Mouse (Mus musculus) hindbrain, embryonic 15.5 days (tissue): Measurements from ENCODE around the gene Pdia5. TPM values are rescaled to one million over a fixed set of nuclear protein-coding genes. Genes with fewer than 3 reads are reported as not detected.
A peak's percentile ranks its signal among the peaks of the same experiment; 100 is the strongest.

ENCODE experiments used
- ATAC-seq: fragments of 200-750 bp; cut with Nextera tagmentation; 2 replicates; pipeline ENCODE4 v1.8.0; 2017; ENCODE audit warnings: low read depth, moderate number of reproducible peaks, moderate TSS enrichment; ENCODE audit not compliant: low FRiP score
- H3K27ac ChIP-seq: fragments of 300-500 bp; sonication (generic); replicated peaks from 2 replicates; pipeline ENCODE4 v1.5.1; 2015; ENCODE audit warnings: mild to moderate bottlenecking, inconsistent platforms
- H3K27me3 ChIP-seq: fragments of 300-500 bp; sonication (generic); 2 replicates; pipeline ENCODE4 v1.6.1; 2015; ENCODE audit warnings: control low read depth, inconsistent platforms
- H3K36me3 ChIP-seq: fragments of 300-500 bp; sonication (generic); 2 replicates; pipeline ENCODE4 v1.6.1; 2015; ENCODE audit warnings: control low read depth, inconsistent platforms
- H3K4me1 ChIP-seq: fragments of 300-500 bp; sonication (generic); replicated peaks from 2 replicates; pipeline ENCODE4 v1.6.1; 2015; ENCODE audit warnings: control low read depth, inconsistent platforms
- H3K4me2 ChIP-seq: fragments of 300-500 bp; sonication (generic); 2 replicates; pipeline ENCODE4 v1.6.1; 2015; ENCODE audit warnings: moderate library complexity, mild to moderate bottlenecking, inconsistent platforms
- H3K4me3 ChIP-seq: fragments of 300-500 bp; sonication (generic); 2 replicates; pipeline ENCODE4 v1.5.1; 2015; ENCODE audit warnings: mild to moderate bottlenecking, inconsistent platforms
- H3K9ac ChIP-seq: fragments of 300-500 bp; sonication (generic); 2 replicates; pipeline ENCODE4 v1.6.1; 2015; ENCODE audit warnings: inconsistent platforms
- H3K9me3 ChIP-seq: fragments of 300-500 bp; sonication (generic); 2 replicates; pipeline ENCODE4 v1.6.1; 2016; ENCODE audit warnings: control low read depth, inconsistent platforms
- WGBS: fragments of 180-500 bp; shearing (Covaris S2); methylation state at CpG from one replicate; pipeline ENCODE4 v1.1.7; 2015; 5-methylcytosine and 5-hydroxymethylcytosine counted together
- polyA plus RNA-seq: library from polyadenylated mRNA; unstranded; fragments of >200 nt; fragmentation: Nextera tagmentation; extraction: Ambion mirVana; gene quantifications from 2 replicates; pipeline ENCODE4 v1.2.1, GENCODE M21; 2015

The Pdia5 gene
- 14.5 and 14.6 TPM in 2 replicates for polyA plus RNA-seq

DNA sequence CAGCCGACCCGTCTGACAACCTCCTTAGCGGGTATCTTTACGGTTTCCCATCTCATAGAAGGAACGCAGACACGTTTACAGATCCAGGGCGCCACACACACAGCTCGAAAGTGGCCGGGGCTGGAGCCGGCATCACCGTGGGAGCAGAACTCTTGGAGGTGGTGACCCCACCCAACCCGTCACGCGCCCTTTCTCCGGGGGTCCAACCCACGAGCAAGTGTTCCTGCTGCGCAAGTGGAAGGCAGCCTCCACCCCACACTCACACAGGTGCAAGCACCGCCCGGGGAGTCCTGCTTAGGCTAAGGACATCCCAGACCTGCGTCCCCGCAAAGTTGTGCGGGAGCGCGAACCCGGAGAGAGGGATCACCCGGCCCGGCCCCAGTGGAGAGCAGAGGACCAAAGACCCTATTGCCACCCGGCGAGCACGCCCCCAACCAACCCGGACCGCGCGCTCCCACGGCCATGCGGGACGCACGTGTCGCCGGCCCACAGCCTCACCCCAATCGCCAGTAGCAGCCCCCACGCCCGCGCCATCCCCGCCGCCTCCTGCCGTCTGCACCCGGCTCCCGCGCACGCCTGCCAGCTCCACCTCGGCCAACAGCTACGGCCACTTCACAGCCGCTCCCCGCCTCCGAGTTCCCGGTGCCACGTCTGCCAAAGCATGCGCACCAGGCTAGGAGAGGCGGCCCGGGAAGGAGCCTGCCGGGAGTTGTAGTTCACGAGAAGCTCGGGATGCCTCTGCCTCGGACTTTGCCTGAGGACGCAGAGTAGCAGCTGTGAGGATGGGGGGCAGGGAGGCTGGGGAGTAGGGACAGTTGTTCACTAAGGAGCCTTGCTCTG lies at the start of gene Pdia5:
Pdia5 (minus strand) TSS at position 643 of the 840 bp plus-strand sequence.
- under 1% methylated on average over 52 of the region's 66 CpGs for WGBS
- H3K27ac ChIP-seq: 0 out of 2 replicates have a peak within 1 kb of the TSS, but pooled peaks have one; percentile 17
- peak; percentile 95 for ATAC-seq

DNA sequence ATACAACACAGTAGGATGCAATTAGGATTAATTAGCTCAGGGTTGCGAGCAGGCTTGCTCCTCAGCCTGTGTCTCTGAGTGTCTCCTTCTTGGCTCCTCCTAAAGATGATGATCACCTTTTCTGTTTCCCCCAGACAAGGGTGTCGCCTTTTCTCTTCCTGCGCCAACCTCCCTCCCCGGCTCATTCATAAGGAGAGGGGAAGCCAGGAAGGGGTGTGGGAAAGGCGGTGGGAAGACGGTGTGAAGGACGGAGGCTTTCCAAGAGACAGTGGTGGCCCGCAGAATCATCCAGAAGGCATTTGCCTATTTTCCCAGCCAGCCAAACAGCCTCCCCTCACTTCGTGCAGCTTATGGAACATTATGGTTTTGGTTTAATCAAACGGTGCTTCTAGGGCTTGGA lies 48.4 kb upstream of the Pdia5 start:
- no peak overlapping the region for H3K4me3 ChIP-seq
- no peak overlapping the region for H3K27ac ChIP-seq
- H3K4me1 ChIP-seq: peaks cover 29% of the 10 kb centered on the region
- H3K9me3 ChIP-seq: no peaks in the 10 kb centered on the region
- no peaks in the 10 kb centered on the region for H3K27me3 ChIP-seq
- no peaks in the 10 kb centered on the region for H3K36me3 ChIP-seq
- 64% methylated on average over 10 of the region's 10 CpGs for WGBS
- H3K9ac ChIP-seq: no peak overlapping the region
- ATAC-seq: no peak
- H3K4me2 ChIP-seq: no peak overlapping the region

More for the DNA sequence above, at the start of gene Pdia5:
- peak within 1 kb of the TSS; percentile 86 for H3K4me2 ChIP-seq
- H3K27me3 ChIP-seq: no peaks in the 10 kb centered on the region
- H3K9ac ChIP-seq: peak within 1 kb of the TSS; percentile 64
- peaks cover 21% of the 10 kb centered on the region for H3K4me1 ChIP-seq
- no peaks in the 10 kb centered on the region for H3K9me3 ChIP-seq
- no peaks in the 10 kb centered on the region for H3K36me3 ChIP-seq
- peak within 1 kb of the TSS; percentile 90 for H3K4me3 ChIP-seq

- ATAC-seq: no peak
- Histone ChIP-seq H3K36me3 (no peaks in the 10 kb centered on the region), H3K9me3 (no peaks in the 10 kb centered on the region), H3K4me3 (no peak overlapping the region), H3K27ac (no peak overlapping the region), H3K27me3 (no peaks in the 10 kb centered on the region), H3K4me1 (peaks cover 21% of the 10 kb centered on the region), H3K9ac (no peak overlapping the region), H3K4me2 (no peak overlapping the region)
- 76% methylated on average over 8 of the region's 8 CpGs for WGBS
These were observed 47.0 kb upstream of the Pdia5 start for GRCm38 (mm10) chr16:35537651-35538050.

- H3K4me1 ChIP-seq: 0 out of 2 replicates have a peak, but pooled peaks cover under 1% of the 10 kb centered on the region
- WGBS: 78% methylated on average over 3 of the region's 3 CpGs
- no peaks in the 10 kb centered on the region for H3K27me3 ChIP-seq
- no peak overlapping the region for H3K4me3 ChIP-seq
- H3K4me2 ChIP-seq: no peak overlapping the region
- no peak overlapping the region for H3K27ac ChIP-seq
- no peak for ATAC-seq
- H3K36me3 ChIP-seq: no peaks in the 10 kb centered on the region
- H3K9me3 ChIP-seq: no peaks in the 10 kb centered on the region
- no peak overlapping the region for H3K9ac ChIP-seq
These were observed 44.0 kb upstream of the Pdia5 start for GRCm38 (mm10) chr16:35534630-35535029.

- H3K9ac ChIP-seq: no peak overlapping the region
- no peak for ATAC-seq
- WGBS: 51% methylated on average over 4 of the region's 4 CpGs
- H3K4me3 ChIP-seq: no peak overlapping the region
- no peaks in the 10 kb centered on the region for H3K27me3 ChIP-seq
- 0 out of 2 replicates have a peak, but pooled peaks cover 5% of the 10 kb centered on the region for H3K4me1 ChIP-seq
- no peak overlapping the region for H3K4me2 ChIP-seq
- H3K27ac ChIP-seq: no peak overlapping the region
- H3K36me3 ChIP-seq: no peaks in the 10 kb centered on the region
- H3K9me3 ChIP-seq: no peaks in the 10 kb centered on the region
These were observed 33.5 kb upstream of the Pdia5 start for GRCm38 (mm10) chr16:35524200-35524599.

GRCm38 (mm10) chr16:35519245-35519644 lies 28.6 kb upstream of the Pdia5 start:
- Histone ChIP-seq H3K27me3 (no peaks in the 10 kb centered on the region), H3K9ac (no peak overlapping the region), H3K9me3 (no peaks in the 10 kb centered on the region), H3K4me3 (no peak overlapping the region), H3K4me1 (peaks cover 12% of the 10 kb centered on the region), H3K4me2 (no peak overlapping the region), H3K36me3 (no peaks in the 10 kb centered on the region), H3K27ac (no peak overlapping the region)
- 59% methylated on average over 7 of the region's 7 CpGs for WGBS
- ATAC-seq: no peak

GRCm38 (mm10) chr16:35517976-35518951 lies 27.6 kb upstream of the Pdia5 start:
- Histone ChIP-seq H3K9ac (no peak overlapping the region), H3K36me3 (no peaks in the 10 kb centered on the region), H3K27me3 (no peaks in the 10 kb centered on the region), H3K9me3 (no peaks in the 10 kb centered on the region), H3K4me2 (no peak overlapping the region), H3K4me1 (peaks cover 12% of the 10 kb centered on the region), H3K4me3 (no peak overlapping the region), H3K27ac (no peak overlapping the region)
- 60% methylated on average over 23 of the region's 23 CpGs for WGBS
- no peak for ATAC-seq

GRCm38 (mm10) chr16:35515977-35516612 lies 25.4 kb upstream of the Pdia5 start:
- H3K9me3 ChIP-seq: no peaks in the 10 kb centered on the region
- peaks cover 12% of the 10 kb centered on the region for H3K4me1 ChIP-seq
- ATAC-seq: no peak
- WGBS: 39% methylated on average over 21 of the region's 21 CpGs
- H3K4me3 ChIP-seq: no peak overlapping the region
- H3K9ac ChIP-seq: no peak overlapping the region
- no peak overlapping the region for H3K4me2 ChIP-seq
- H3K27ac ChIP-seq: no peak overlapping the region
- H3K36me3 ChIP-seq: no peaks in the 10 kb centered on the region
- no peaks in the 10 kb centered on the region for H3K27me3 ChIP-seq

DNA sequence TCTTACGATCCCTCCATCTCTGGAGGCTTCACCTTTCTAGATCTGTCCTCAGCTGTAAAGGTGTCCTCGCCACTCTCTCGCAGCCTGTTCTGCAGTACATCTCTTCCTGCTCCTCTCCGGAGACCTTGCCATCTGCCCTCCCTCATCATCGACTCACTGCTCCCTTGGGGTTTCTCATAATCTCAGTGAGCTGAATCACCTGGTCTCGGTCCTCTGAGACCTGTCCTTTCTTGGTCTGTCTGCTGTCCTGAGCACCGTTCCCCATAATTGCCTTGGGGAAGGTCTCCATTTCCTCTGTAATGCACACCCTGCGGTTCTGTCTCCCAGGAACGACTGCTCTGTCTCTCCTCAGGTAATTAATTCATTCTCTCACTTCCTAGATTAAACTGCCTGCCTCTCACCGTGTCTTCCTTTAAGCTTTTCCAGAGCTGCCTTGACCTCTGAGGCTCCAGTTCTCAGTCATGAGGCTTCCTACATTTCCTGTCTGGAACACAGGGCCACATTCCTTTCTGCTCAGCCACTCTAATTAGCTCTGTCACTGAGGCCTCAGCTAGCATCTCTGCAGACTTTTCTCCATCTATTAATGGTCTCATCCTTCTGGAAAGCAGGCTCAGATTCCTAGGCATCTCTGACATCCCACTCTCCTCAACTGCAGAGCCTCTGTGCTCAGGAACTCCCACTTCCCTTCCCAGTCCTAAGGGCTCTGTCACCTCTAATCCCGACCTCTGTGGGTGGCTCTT lies 18.8 kb upstream of the Pdia5 start:
- Histone ChIP-seq H3K4me3 (no peak overlapping the region), H3K27ac (no peak overlapping the region), H3K4me1 (no peaks in the 10 kb centered on the region), H3K27me3 (no peaks in the 10 kb centered on the region), H3K36me3 (no peaks in the 10 kb centered on the region), H3K9ac (no peak overlapping the region), H3K4me2 (no peak overlapping the region), H3K9me3 (no peaks in the 10 kb centered on the region)
- ATAC-seq: no peak
- 51% methylated on average over 11 of the region's 11 CpGs for WGBS

DNA sequence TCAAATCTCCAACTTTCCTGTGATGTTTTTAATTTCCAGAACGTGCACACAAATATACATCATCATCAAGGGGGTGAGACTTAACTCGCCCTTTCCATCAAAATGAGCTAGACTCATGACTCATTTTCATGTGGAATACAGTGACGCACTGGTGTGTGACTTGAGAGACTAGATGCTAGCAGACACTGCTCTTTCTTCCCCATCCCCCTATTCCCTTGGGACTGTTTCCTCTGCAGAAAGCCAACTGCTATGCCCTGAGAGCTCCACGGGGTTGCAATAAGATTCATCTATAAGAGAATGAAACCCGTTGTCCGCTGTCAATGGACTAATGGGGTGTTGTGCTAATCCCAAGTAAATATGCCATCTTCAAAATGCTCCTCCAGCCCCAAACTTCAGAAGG lies 17.9 kb upstream of the Pdia5 start:
- Histone ChIP-seq H3K27ac (no peak overlapping the region), H3K36me3 (no peaks in the 10 kb centered on the region), H3K4me2 (no peak overlapping the region), H3K9ac (no peak overlapping the region), H3K4me1 (no peaks in the 10 kb centered on the region), H3K4me3 (no peak overlapping the region), H3K27me3 (no peaks in the 10 kb centered on the region), H3K9me3 (no peaks in the 10 kb centered on the region)
- WGBS: 78% methylated on average over 6 of the region's 6 CpGs
- no peak for ATAC-seq

GRCm38 (mm10) chr16:35505786-35506185 lies 15.1 kb upstream of the Pdia5 start:
- Histone ChIP-seq H3K9me3 (no peaks in the 10 kb centered on the region), H3K4me1 (no peaks in the 10 kb centered on the region), H3K4me2 (no peak overlapping the region), H3K4me3 (no peak overlapping the region), H3K9ac (no peak overlapping the region), H3K36me3 (no peaks in the 10 kb centered on the region), H3K27ac (no peak overlapping the region), H3K27me3 (no peaks in the 10 kb centered on the region)
- WGBS: 88% methylated on average over 4 of the region's 4 CpGs
- ATAC-seq: no peak
